Mouse (Mus musculus): ENCODE results near the gene Idua.

- TF ChIP-seq POLR2A (IDR thresholded peaks at IDR 0.05; ENCODE audit: borderline replicate concordance, extremely low read depth, insufficient read depth, insufficient read length, poor library complexity, severe bottlenecking) (no peak), CTCF (IDR thresholded peaks at IDR 0.05; ENCODE audit: borderline replicate concordance, extremely low read depth, insufficient read depth, insufficient read length) (no peak)
These were observed 31.1 kb upstream of the Idua start for GRCm38 (mm10) chr5:108628891-108629633.
